Mouse (Mus musculus) lung, adult 2 months (tissue): ENCODE data around the gene Uck2. TPM values are rescaled to one million over a fixed set of nuclear protein-coding genes. Genes with fewer than 3 reads are reported as not detected.

ENCODE experiments used
- DNase-seq: peaks from one replicate; pipeline ENCODE4 v3.0.0; 2022
- H3K4me1 ChIP-seq: fragments of 200-500 bp; 2 replicates; pipeline ENCODE4 v1.6.1; 2011; ENCODE audit warnings: low read length; ENCODE audit not compliant: control insufficient read depth, insufficient read depth
- H3K4me3 ChIP-seq: fragments of 200-500 bp; replicated peaks from 2 replicates; pipeline ENCODE3; 2011; ENCODE audit warnings: low read depth, mild to moderate bottlenecking, control low read depth, low read length; ENCODE audit errors: extremely low read depth
- CTCF ChIP-seq: fragments of 200-500 bp; IDR thresholded peaks from 2 replicates; pipeline ENCODE4 v1.5.1; 2011; ENCODE audit warnings: mild to moderate bottlenecking, low read length, control low read depth; ENCODE audit not compliant: insufficient read depth
- POLR2A ChIP-seq: fragments of 200-500 bp; IDR thresholded peaks from 2 replicates; pipeline ENCODE4 v1.6.1; 2011; ENCODE audit warnings: low read depth, mild to moderate bottlenecking, control low read depth, low read length, borderline replicate concordance; ENCODE audit errors: extremely low read depth
- WGBS: fragments of 180-500 bp; shearing (Covaris S2); methylation state at CpG from one replicate; pipeline ENCODE4 v1.1.7; 2018; 5-methylcytosine and 5-hydroxymethylcytosine counted together
- polyA plus RNA-seq: library from polyadenylated mRNA; depleted of rRNA; stranded (reverse); fragments of >200 nt; gene quantifications from 2 replicates; pipeline ENCODE4 v1.2.3, GENCODE M21; 2012; rRNA removed

The Uck2 gene
- 12.6 and 17.4 TPM in 2 replicates for polyA plus RNA-seq

GRCm38 (mm10) chr1:167285320-167285355, at the start of gene Uck2:
TSS of gene Uck2 (minus strand) at chr1:167285320.
- Histone ChIP-seq H3K4me1 (peaks cover 5% of the 10 kb centered on the region; the same call in 1 of the 2 replicates), H3K4me3 (peak within 1 kb of the TSS; percentile 70)
- DNase-seq = no peak
- no peak for TF ChIP-seq POLR2A
- TF ChIP-seq CTCF = no peak
- 1% methylated on average over 2 of the region's 2 CpGs for WGBS

GRCm38 (mm10) chr1:167331106-167331505, 46.0 kb upstream of the Uck2 start:
- no peak for DNase-seq
- 79% methylated on average over 8 of the region's 8 CpGs for WGBS
- TF ChIP-seq CTCF = no peak
- TF ChIP-seq POLR2A = no peak

GRCm38 (mm10) chr1:167328776-167329175, 43.7 kb upstream of the Uck2 start:
- H3K4me3 ChIP-seq = no peak overlapping the region
- H3K4me1 ChIP-seq = no peaks in the 10 kb centered on the region
- TF ChIP-seq CTCF (no peak), POLR2A (no peak)
- 78% methylated on average over 6 of the region's 6 CpGs for WGBS
- DNase-seq = no peak

More at GRCm38 (mm10) chr1:167331106-167331505, 46.0 kb upstream of the Uck2 start:
- Histone ChIP-seq H3K4me1 (no peaks in the 10 kb centered on the region), H3K4me3 (no peak overlapping the region)

GRCm38 (mm10) chr1:167321691-167322090, 36.6 kb upstream of the Uck2 start:
- Histone ChIP-seq H3K4me1 (no peaks in the 10 kb centered on the region), H3K4me3 (no peak overlapping the region)
- no peak for DNase-seq
- 92% methylated on average over 6 of the region's 6 CpGs for whole genome bisulfite sequencing
- TF ChIP-seq POLR2A (no peak), CTCF (no peak)

- WGBS = 89% methylated on average over 4 of the region's 4 CpGs
- H3K4me1 ChIP-seq = peaks cover 3% of the 10 kb centered on the region; the same call in 1 of the 2 replicates
- TF ChIP-seq POLR2A (no peak), CTCF (no peak)
- H3K4me3 ChIP-seq = no peak overlapping the region
- no peak for DNase-seq
Observed at GRCm38 (mm10) chr1:167313220-167313619, 28.1 kb upstream of the Uck2 start.

GRCm38 (mm10) chr1:167312367-167312766, 27.2 kb upstream of the Uck2 start:
- Histone ChIP-seq H3K4me3 (no peak overlapping the region), H3K4me1 (peaks cover 3% of the 10 kb centered on the region; the same call in 1 of the 2 replicates)
- DNase-seq = no peak
- TF ChIP-seq CTCF (no peak), POLR2A (no peak)

GRCm38 (mm10) chr1:167308261-167309054, 23.3 kb upstream of the Uck2 start, which contains the start of gene Tmco1:
TSS of gene Tmco1 (plus strand) at chr1:167308378.
- no peak for TF ChIP-seq CTCF
- TF ChIP-seq POLR2A = peak; percentile 94; the same call in 1 of the 2 replicates
- under 1% methylated on average over 82 of the region's 82 CpGs for WGBS
- Histone ChIP-seq H3K4me3 (peak within 1 kb of the TSS; percentile 86), H3K4me1 (peaks cover 3% of the 10 kb centered on the region; the same call in 1 of the 2 replicates)
- DNase-seq = peak; percentile 97

- DNase-seq = no peak
- H3K4me1 ChIP-seq = peaks cover 3% of the 10 kb centered on the region; the same call in 1 of the 2 replicates
- 51% methylated on average over 11 of the region's 11 CpGs for WGBS
- TF ChIP-seq POLR2A (no peak), CTCF (no peak)
- peak overlapping the region; percentile 32 for H3K4me3 ChIP-seq
Observed at GRCm38 (mm10) chr1:167307674-167308073, 22.6 kb upstream of the Uck2 start.

- Histone ChIP-seq H3K4me3 (no peak overlapping the region), H3K4me1 (peaks cover 3% of the 10 kb centered on the region; the same call in 1 of the 2 replicates)
- DNase-seq = peak; percentile 31
- WGBS = 49% methylated on average over 5 of the region's 5 CpGs
- peak; percentile 65 for TF ChIP-seq CTCF
- TF ChIP-seq POLR2A = no peak
Observed at GRCm38 (mm10) chr1:167306451-167307240, 21.5 kb upstream of the Uck2 start.
